Mouse (Mus musculus): ENCODE data around the gene Hba-a2.

DNA sequence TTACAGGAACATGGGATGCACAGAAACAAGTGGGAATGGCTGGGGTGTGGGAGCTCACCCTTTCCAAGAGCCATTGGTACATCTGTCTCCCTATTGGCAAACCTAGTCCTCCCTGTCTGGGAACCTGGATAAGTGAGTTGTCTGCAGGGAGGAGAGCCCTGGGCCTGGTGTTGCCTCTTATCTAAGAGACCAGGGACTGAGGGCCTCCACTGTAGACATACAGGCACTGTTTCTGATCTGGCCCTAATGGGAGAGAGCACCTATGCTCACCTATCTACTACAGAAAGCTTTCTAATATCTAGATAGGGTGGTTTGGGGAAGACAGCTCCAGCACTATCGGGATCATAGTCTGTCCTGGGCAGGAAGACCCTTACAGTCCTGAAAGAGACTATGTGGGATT is 40.1 kb upstream of the Hba-a2 start:
- no peak for TF ChIP-seq CTCF (IDR thresholded peaks at IDR 0.05; ENCODE audit: insufficient read depth, low read length)
- no peak for TF ChIP-seq POLR2A (IDR thresholded peaks at IDR 0.05; ENCODE audit: borderline replicate concordance, extremely low read depth, low read depth, low read length)
